Mouse (Mus musculus) Patski (cell line): Measurements from ENCODE around the gene Rgs9. TPM values are rescaled to one million over a fixed set of nuclear protein-coding genes. Genes with fewer than 3 reads are reported as not detected.
A peak's percentile ranks its signal among the peaks of the same experiment; 100 is the strongest.
"Not testable (repeated sequence)": the region's sequence is repeated elsewhere in the genome, so short reads cannot be mapped to it uniquely, and the experiment has no call there.

ENCODE experiments used
- ATAC-seq: fragments of 100-300 bp; one replicate; pipeline ENCODE4 v1.8.0; 2021
- CTCF ChIA-PET: fragments of 350-600 bp; sonication (Branson Sonifier 250); formaldehyde crosslinking; loops from one replicate; lab custom pipeline; 2022; ENCODE audit warnings: inconsistent platforms; lab: Charles Lee
- POLR2A ChIA-PET: fragments of 350-600 bp; sonication (Branson Sonifier 250); formaldehyde crosslinking; loops from one replicate; lab custom pipeline; 2022; ENCODE audit warnings: antibody characterized with exemption, inconsistent platforms; lab: Charles Lee
- DNase-seq: peaks from one replicate; pipeline ENCODE4 v3.0.0-alpha.2; 2011; ENCODE audit warnings: low read depth, low spot score
- H3K27me3 ChIP-seq: fragments of 371-371 bp; one replicate; pipeline ENCODE4 v1.5.1; 2021
- CTCF ChIP-seq: fragments of 100-300 bp; IDR thresholded peaks from one replicate; pipeline ENCODE4 v1.5.1; 2021
- in situ Hi-C: fragments of 300-500 bp; cut with MboI; formaldehyde crosslinking; loops from 3 replicates; pipeline ENCODE4 v1.11.1; 2018; ENCODE audit warnings: low pct_unique_long_range_greater_than_20kb, mixed read lengths
- polyA plus RNA-seq: library from polyadenylated mRNA; unstranded; gene quantifications from one replicate; pipeline ENCODE4 v1.2.3, GENCODE M21; 2021

The Rgs9 gene
- polyA plus RNA-seq, 1 experiment from 2014 or later = 3.3 TPM

DNA sequence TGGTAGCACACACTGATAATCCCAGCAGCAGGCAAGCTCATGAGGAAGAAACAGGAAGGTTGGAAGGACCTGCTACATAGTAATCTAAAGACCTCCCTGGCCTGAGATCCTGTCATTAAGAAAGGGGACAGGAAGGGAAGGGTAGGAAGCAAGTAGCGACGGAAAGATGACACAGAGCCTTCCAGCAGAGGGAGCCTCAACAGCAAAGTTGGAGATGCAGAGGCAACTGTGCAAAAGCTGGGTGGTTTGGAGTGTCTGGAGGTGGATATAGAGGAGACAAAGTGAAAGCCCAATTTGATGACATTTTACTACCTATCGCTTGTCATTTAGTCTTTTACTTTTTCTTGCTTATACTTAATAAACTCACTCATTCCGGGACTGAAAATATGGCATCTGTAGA is 19.0 kb upstream of the Rgs9 start:
- ChIA-PET POLR2A (no interaction called here), CTCF (interaction anchor here (0.8 to 2.0 kb wide), 9 partner anchors 11 to 123 kb away, joined by 3 to 14 read pairs (median 4); partner anchors contain the start of gene Amz2)
- no peak for DNase-seq

DNA sequence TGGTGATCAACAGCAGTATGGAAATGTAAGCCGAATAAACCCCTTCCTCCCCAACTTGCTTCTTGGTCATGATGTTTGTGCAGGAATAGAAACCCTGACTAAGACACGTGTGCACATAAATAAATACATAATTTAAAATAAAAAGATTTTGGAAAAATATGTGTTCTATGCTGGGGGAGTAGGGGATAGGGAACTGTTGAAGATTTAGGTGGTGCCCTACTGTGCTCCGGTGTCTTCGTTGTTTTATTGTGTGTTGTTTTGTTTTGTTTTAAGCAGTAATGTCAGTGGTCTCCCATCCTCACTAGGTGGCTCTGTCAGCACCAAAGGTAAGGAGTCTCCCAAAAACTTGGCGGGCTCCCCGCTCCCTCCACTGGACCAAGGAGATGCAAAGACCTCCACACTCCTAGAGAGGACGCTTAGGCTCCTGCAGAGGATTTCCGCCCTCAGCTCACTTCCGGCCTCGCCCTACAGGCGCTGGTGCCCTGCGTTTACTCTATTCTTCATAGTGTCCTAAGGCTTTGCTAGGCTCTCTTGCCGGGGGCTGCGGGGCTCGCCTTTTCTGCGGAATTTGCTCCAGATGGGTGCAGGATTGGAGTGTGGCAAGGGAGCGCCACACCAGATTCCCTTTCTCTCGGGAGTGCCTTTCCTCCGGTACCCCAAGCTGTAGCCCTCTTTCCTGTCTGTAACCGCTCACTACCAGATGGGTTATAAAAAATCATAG is 14.1 kb upstream of the Rgs9 start:
- DNase-seq = no peak
- ATAC-seq = no peak
- H3K27me3 ChIP-seq = no peaks in the 10 kb centered on the region
- POLR2A ChIA-PET = no interaction called here
- in situ Hi-C loops = no loop called here
- CTCF ChIA-PET = interaction anchor here (0.9 to 1.4 kb wide), 2 partner anchors 12 to 14 kb away, joined by 3 to 4 read pairs; no protein-coding TSS in a partner anchor
- TF ChIP-seq CTCF = no peak

More for the DNA sequence above, 19.0 kb upstream of the Rgs9 start:
- no peak for ATAC-seq
- TF ChIP-seq CTCF = peak; percentile 73
- H3K27me3 ChIP-seq = no peaks in the 10 kb centered on the region
- in situ Hi-C loops = no loop called here

DNA sequence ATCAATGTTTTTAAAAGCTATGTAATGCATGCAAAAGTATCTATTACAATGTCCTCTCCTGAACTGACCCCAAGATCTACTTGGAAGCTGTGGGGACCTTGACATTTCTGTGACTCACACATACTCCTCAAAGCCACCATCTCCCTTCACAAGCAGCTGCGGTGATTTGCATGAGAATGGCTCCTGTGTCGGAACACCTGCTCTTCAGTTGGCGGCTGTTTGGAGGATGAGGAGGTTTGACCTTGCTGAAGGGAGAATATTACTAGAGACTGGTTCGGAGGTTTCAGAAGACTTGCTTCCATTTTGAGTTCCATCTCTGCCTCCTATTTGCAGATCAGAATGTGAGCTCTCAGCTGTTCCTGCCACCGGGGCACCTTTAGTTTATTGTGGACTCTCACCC is 7.8 kb upstream of the Rgs9 start:
- H3K27me3 ChIP-seq = no peaks in the 10 kb centered on the region
- CTCF ChIA-PET = interaction anchor here (1.9 kb wide), 1 partner anchor 11 kb away, joined by 4 read pairs; no protein-coding TSS in a partner anchor
- in situ Hi-C loops = no loop called here
- POLR2A ChIA-PET = no interaction called here
- ATAC-seq (no peak), DNase-seq (no peak)
- no peak for TF ChIP-seq CTCF

DNA sequence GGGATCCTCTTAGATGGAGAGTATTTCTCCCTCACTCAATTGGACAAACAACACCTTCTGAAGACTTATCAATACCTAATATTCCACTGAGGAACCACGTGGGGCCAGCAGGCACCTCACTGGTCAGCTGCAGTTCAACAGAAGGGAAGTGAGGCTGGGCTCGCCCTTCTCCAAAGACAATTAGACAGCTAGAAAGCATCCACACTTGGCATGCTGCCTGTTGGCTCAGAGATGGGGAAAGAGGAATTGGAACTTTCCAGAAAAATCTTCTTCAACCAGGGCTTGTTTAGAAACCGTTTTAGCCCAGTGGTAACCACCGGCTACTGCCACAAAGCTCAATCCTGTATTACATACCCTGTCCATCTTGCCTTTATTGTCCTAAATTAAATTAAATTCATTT is 4.4 kb upstream of the Rgs9 start:
- CTCF ChIA-PET = interaction anchor here (1.3 to 2.5 kb wide), 2 partner anchors 15 to 128 kb away, joined by 3 to 6 read pairs; no protein-coding TSS in a partner anchor
- H3K27me3 ChIP-seq = no peaks in the 10 kb centered on the region
- no peak for DNase-seq
- no peak for TF ChIP-seq CTCF
- in situ Hi-C loops = no loop called here
- POLR2A ChIA-PET = no interaction called here
- ATAC-seq = no peak

DNA sequence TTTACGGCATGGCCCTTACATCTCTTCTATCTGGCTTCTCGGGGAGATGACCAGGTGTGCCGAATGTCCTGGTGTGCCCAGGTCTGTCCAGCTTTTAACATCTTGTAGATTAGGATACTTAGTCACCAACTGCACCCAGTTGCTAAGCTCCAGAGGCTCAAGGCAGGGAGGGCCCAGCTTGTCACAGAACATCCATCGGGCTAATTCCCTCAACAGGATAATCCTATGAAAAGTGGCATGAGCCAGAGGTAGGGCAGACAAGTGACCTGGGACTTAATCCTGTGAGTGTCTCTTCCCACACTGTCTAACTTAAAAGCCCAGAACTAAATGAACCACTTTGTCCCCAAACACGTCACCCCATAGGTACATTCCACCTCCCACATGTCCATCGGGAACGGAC is 898 bp downstream of the Rgs9 start:
- in situ Hi-C loops = no loop called here
- TF ChIP-seq CTCF = no peak
- ATAC-seq = no peak
- peaks cover 7% of the 10 kb centered on the region for H3K27me3 ChIP-seq
- DNase-seq = no peak
- CTCF ChIA-PET = interaction anchor here (1.6 kb wide), 1 partner anchor 19 kb away, joined by 4 read pairs; no protein-coding TSS in a partner anchor
- POLR2A ChIA-PET = no interaction called here

DNA sequence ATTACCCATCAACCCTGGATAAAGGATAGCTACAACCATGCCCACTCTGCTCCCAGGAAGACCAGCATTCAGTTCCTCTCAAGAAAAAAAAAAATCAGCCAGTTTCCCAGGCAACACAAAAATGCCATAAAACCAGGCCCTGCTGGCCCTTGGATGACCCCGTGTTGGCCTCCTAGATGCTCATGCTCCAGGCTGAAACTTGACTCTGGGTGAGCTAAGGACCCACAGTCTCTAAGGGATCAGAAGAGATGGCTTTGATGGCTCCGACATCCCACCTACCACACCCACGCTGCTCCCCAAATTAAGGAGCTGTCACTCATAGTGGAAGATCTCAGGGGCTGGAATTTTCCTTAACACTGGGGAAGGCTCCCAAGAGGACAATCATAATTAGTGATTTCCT is 5.9 kb downstream of the Rgs9 start:
- ChIA-PET POLR2A (interaction anchor here (0.6 kb wide), 1 partner anchor 46 kb away, joined by 3 read pairs; no protein-coding TSS in a partner anchor), CTCF (interaction anchor here (1.3 kb wide), 1 partner anchor 15 kb away, joined by 3 read pairs; no protein-coding TSS in a partner anchor)
- peaks cover 4% of the 10 kb centered on the region for H3K27me3 ChIP-seq
- ATAC-seq (no peak), DNase-seq (no peak)
- no peak for TF ChIP-seq CTCF
- in situ Hi-C loops = no loop called here

DNA sequence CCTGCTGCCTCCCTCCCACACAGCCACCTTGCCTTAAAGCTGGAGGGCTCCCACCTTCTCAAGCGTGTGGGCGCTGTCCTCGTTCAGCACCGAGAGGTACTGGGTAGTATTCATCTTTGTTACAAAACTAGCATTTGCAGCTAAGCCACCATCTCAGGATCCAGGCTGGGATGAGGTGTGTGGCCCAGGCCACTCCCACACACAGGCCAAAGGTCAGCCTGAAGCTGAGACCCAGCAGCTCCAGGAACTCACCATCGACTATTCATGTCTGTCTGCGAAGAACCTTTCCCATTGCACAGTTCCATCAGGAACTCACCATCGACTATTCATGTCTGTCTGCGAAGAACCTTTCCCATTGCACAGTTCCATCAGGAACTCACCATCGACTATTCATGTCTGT is 8.6 kb downstream of the Rgs9 start:
- ATAC-seq, in situ Hi-C loops, POLR2A ChIA-PET, H3K27me3 ChIP-seq, DNase-seq: not testable (repeated sequence)
- CTCF ChIA-PET = interaction anchor here (1.4 kb wide), 1 partner anchor 9 kb away, joined by 3 read pairs; the partner anchor contains the start of gene Rgs9

DNA sequence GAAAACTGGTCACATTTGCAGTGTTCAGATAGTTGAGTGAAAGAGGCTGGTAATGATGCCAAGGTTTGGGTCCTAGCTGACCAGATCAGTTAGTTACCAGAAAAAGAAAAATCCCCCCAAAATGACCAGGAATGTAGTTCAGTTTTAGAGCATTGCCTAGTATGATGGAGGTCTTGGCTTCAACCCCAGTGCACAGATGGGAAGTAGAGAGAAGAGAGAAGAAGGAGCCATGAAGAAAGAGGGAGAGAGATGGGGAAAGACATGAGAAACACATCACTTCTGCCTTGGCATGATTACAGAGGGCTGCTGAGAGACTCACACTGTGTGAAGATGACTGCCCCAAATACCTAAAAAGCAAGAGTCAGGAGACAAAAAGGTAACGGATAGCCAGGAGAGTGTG is 13.1 kb downstream of the Rgs9 start:
- no peak for DNase-seq
- no peak for TF ChIP-seq CTCF
- ChIA-PET POLR2A (no interaction called here), CTCF (interaction anchor here (1.2 kb wide), 1 partner anchor 161 kb away, joined by 3 read pairs; no protein-coding TSS in a partner anchor)
- peaks cover 9% of the 10 kb centered on the region for H3K27me3 ChIP-seq
- ATAC-seq = no peak
- in situ Hi-C loops = no loop called here

DNA sequence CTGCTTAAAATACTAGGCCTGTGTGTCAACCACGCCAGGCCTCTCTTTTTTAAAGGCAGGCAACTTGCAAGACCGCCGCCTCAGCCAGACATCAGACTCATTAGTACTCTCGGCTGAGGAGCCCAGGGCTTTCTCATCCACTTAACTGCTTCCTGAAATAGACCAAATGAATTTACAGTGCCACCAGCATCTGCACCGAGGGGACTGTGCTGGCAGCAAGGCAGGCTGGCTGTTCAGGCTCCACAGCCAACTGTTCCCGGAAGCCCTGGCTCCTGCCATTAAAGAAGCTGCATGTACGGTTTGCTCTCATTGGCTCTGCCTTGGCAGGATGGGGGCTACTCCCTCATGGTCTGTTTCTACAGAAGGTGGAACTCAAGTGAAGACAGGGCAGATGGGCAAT is 19.7 kb downstream of the Rgs9 start:
- DNase-seq = no peak
- TF ChIP-seq CTCF = no peak
- no peak for ATAC-seq
- POLR2A ChIA-PET = no interaction called here
- in situ Hi-C loops = no loop called here
- CTCF ChIA-PET = no interaction called here
- peaks cover 4% of the 10 kb centered on the region for H3K27me3 ChIP-seq

DNA sequence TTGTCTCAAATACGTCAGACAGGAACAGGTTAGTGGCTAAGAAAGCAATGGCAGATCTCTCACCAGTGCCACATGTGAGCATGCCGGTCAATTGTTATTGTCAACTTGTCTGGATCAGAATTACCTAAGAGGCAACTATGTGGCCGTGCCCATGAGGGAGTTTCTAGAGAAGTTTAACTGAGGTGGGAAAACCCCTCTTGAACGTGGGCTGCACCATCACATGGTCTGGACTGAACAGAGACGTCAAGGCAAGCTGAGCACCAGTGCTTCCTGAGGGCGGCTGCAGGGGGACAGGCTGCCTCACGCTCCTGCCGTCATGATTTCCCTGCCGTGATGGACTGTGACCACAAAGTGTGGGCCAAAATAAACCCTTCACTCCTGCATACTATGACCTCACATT is 26.5 kb downstream of the Rgs9 start:
- in situ Hi-C loops = no loop called here
- POLR2A ChIA-PET = no interaction called here
- no peak for ATAC-seq
- H3K27me3 ChIP-seq = no peaks in the 10 kb centered on the region
- CTCF ChIA-PET = no interaction called here
- no peak for DNase-seq
- TF ChIP-seq CTCF = no peak

DNA sequence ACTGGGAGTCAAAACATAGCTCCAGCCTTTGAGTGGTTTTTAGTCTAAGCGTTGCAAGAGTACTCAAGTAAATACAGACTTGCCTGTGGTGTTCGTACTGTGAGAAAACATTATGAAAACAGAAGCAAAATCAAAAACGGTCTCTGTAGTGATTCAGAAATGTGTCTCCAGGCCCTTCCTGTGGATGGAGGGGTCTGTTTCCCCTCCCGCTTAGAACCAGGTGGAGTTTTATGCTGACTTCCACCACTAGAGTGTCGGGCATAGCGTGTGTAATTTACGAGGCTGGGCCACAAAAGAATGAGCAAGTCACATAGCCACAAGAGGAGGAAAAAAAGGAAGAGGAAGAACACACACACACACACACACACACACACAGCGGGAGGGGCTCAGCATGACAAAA is 27.6 kb downstream of the Rgs9 start:
- ATAC-seq = no peak

More for the DNA sequence above, 27.6 kb downstream of the Rgs9 start:
- POLR2A ChIA-PET = no interaction called here
- CTCF ChIA-PET = interaction anchor here (0.7 kb wide), 1 partner anchor 18 kb away, joined by 3 read pairs; no protein-coding TSS in a partner anchor
- in situ Hi-C loops = no loop called here
- H3K27me3 ChIP-seq = no peaks in the 10 kb centered on the region
- no peak for TF ChIP-seq CTCF
- DNase-seq = no peak
